Mouse (Mus musculus) small intestine, adult 2 months (tissue): ENCODE measurements around the gene Fh1.

Source experiments
- CTCF ChIP-seq: fragments of 200-500 bp; IDR thresholded peaks from 2 replicates; pipeline ENCODE4 v1.5.1; 2012; ENCODE audit warnings: low read depth, mild to moderate bottlenecking, control low read depth, inconsistent platforms, low read length, moderate library complexity, mixed read lengths; ENCODE audit not compliant: insufficient replicate concordance, insufficient read length; ENCODE audit errors: extremely low read depth
- POLR2A ChIP-seq: fragments of 200-500 bp; IDR thresholded peaks from 2 replicates; pipeline ENCODE4 v1.6.1; 2012; ENCODE audit warnings: low read depth, mild to moderate bottlenecking, control low read depth, inconsistent platforms, low read length, moderate library complexity

- no peak for TF ChIP-seq CTCF
- no peak for TF ChIP-seq POLR2A
These were observed 51.3 kb downstream of the Fh1 start for GRCm38 (mm10) chr1:175574129-175574528.
